Mouse (Mus musculus) heart, postnatal 10 days (tissue): ENCODE measurements at regions not wholly inside any gene's neighbourhood (a gene's known extent, or its start where the extent isn't known, plus 50 kb on each side); places are given as distances from the start of the nearest gene placed in this dataset.

Experiments
- DNase-seq, 2 experiments: peaks; one replicate each; pipeline ENCODE4 v3.0.0; 2021
- intact Hi-C: fragments of 180-260 bp; cut with DNase I; formaldehyde crosslinking; loops from one replicate; pipeline ENCODE4 v1.15.1; 2025

DNA sequence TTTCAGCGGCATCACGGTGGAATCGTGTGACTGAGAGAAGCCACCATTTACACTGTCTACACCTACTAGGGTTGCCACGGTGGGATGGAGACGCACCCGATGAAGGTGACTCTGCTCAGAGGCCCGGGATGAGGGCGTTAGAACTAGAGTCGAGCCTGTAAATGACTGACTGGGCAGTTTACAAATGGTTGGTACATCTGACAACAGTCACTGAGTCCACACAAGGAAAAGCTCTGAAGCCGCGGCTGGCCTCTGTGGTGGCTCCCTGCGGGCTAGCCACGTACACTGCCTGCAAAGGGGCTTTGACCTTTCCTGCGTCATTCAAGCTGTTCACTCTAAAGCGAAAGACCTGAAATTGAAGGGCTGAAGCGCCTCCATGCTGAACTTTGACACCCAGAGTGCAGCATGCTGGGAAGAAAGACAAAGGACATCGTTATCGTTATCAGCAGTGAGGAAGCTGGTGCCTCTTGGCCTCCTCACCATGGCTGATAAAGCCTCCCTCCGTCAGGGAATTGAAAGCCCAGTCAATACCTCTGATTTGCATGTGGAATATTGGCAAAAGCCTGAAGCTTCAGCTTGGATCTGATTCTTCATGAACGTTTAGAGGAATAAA, 462.1 kb upstream of the Arglu1 start:
- intact Hi-C loops: no loop called here
- DNase-seq: no peak

DNA sequence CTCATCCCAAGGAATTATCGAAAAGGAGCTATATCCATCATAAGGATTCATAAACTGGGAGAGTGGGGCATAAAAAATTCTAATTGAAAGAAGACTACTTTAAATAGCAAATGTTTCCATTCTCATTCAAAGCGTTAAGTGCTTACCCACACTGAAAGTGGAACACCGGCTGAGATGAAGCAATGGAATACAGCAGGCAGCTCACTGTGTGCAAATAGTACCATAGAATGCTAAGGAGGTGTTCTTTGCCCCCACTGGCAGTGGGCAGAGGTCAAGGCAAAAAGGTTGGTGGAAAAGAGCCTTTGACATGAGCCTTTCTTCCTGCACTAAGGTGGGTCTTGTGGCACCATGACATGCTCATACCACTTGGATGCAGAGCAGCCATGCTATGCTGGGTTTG, 454.0 kb upstream of the Arglu1 start:
- intact Hi-C loops: no loop called here
- DNase-seq: no peak

DNA sequence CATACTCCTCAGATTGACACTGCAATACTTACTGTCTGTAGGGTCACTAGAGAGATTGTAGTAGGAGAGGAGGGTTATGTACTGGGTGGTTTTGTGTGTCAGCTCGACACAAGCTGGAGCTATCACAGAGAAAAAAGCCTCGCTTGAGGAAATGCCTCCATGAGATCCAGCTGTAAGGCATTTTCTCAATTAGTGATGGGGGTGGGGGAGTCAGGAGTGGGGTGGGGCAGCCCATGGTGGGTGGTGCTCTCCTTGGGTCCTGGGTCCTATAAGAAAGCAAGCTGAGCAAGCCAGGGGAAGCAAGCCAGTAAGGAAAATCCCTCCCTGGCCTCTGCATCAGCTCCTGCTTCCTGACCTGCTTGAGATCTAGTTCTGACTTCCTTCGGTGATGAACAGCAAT, 449.5 kb upstream of the Arglu1 start:
- peak; percentile 8 to 13 for DNase-seq
- intact Hi-C loops: loop anchor here (5.0 kb wide), 1 partner anchor 82 kb away; no protein-coding TSS in a partner anchor

- DNase-seq: peak; percentile 74 to 76
- intact Hi-C loops: loop anchor here (5.0 kb wide), 1 partner anchor 82 kb away; no protein-coding TSS in a partner anchor
Observed at GRCm38 (mm10) chr8:9139059-9139620, 448.8 kb upstream of the Arglu1 start.

GRCm38 (mm10) chr8:9133758-9134157, 443.4 kb upstream of the Arglu1 start:
- DNase-seq: no peak
- intact Hi-C loops: no loop called here

- no peak for DNase-seq
- intact Hi-C loops: no loop called here
Observed at GRCm38 (mm10) chr8:9132612-9133218, 442.4 kb upstream of the Arglu1 start.

DNA sequence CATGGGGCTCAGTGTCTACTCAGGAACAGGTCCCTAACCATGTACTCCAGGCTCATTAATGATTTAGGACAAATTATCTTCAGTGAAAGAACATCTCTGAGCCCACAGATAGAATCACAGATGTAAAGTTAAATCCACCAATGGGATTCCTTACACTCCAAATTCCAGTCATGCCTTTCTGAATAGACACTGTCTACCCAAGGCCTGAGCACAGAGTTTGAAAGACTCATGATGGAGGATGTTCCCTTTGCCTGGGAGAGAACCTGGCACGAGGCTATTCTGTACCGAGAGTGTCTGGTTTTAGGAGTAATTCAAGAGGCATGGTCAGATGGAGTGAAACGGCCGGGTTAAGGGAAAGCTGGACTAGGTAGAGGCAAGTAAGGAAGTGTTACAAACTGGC, 440.9 kb upstream of the Arglu1 start:
- no peak for DNase-seq
- intact Hi-C loops: no loop called here

DNA sequence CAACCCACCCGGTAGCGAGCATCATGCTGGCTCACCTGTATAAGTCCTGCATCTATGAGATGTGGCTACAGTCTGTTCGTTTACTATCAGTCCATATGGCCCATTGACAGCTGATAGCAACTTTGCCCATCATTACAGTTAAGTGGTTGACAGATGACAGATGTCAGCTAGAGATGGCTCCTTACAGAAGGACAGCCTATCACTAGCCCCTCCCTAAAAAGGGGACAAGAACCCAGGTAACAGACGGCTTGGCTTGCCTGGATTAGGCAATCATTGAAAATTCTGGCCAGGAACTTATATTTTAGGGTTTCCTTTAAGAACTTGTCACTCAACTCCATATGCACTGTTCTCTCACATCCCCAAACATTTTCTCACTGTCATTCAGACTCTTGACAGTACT, 434.2 kb upstream of the Arglu1 start:
- no peak for DNase-seq
- intact Hi-C loops: no loop called here

DNA sequence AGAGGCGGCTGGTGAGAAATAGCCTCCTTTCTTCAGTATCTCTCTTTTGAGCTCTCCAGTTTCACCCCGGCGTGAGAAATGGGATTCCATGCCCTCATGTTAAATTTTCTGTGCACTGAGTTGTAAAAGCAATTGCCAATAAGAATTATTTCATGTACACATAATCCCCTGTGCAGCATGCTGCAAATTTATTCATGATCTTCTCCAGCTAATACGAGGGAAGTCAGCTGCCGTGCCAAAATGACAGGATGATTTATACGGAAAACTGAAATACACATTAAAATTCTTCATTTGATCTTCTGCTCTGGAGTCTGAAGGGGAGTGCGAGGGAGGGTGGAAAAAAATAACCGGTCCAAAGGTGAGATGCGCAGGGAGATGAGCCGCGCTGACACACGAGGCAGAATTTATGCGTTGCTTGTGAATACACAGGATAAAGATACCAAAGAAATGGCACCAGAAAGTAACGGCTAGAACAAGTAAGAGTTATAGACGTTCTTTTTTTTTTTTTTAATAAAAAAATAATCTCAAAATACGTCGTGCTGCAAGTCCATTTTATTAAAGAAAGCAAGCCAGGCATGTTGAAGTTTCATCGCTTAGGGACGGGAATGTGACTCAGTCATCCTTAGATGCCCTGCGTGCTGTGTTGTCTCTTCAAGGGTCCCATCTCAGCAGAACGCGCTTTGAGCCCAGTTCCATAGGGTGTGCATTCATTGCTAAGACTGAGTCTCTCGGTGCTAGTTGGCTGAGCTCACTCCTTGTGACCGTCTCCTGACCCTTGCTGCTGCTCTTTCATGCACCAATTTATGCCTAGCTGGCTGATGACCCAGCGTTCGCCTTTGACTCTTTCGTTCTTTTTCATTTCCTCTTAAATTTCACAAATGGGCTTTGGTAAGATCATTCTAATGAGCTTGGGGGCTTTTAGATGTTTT, 427.8 kb upstream of the Arglu1 start:
- intact Hi-C loops: no loop called here
- no peak for DNase-seq

GRCm38 (mm10) chr8:9095980-9096379, 405.7 kb upstream of the Arglu1 start:
- intact Hi-C loops: no loop called here
- peak; percentile 2 to 7 for DNase-seq

DNA sequence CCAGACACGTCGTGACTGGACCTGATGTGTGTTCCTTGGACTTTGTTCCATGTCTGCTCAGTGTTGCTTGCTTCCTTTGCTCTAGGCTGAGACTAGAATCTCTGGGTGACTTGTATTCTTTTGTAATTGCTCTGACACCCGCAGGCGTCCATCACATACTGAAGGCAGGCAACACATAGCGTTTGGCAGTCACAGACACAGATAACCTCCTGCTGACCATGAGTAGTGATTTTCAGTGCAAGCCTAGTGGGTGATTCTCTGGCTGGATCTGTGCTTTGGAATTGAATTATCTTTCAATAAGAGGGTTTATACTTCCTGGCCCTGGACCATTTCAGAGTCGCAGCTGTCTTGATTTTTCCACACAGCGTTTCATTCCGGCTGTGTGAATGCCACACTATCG, 403.7 kb upstream of the Arglu1 start:
- DNase-seq: peak; percentile 9 to 13
- intact Hi-C loops: no loop called here

- intact Hi-C loops: no loop called here
- DNase-seq: no peak
Observed at GRCm38 (mm10) chr8:9093356-9093755, 403.0 kb upstream of the Arglu1 start.

GRCm38 (mm10) chr8:9072724-9073123, 382.4 kb upstream of the Arglu1 start:
- no peak for DNase-seq

GRCm38 (mm10) chr8:9072286-9072685, 382.0 kb upstream of the Arglu1 start:
- no peak for DNase-seq
- intact Hi-C loops: no loop called here

More at GRCm38 (mm10) chr8:9072724-9073123, 382.4 kb upstream of the Arglu1 start:
- intact Hi-C loops: no loop called here

DNA sequence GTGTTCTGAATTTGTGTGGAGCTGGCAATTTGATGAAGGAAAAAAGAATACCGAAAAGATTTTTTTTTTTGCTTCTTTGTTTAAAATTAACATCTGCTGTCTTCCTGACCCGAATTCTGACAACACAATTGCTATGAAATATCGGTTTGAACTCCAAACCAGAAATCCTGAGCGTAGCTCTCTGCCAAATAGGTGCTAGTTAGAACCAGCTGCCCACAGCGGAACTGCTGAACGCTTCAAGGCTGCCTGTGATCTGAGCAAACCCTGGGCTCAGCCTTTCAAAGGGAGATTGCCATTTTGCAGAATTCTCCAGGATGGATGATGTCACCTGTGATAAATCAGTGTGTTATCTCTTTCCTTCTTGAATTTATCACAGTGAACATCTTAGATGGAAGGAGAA, 380.6 kb upstream of the Arglu1 start:
- no peak for DNase-seq
- intact Hi-C loops: no loop called here

DNA sequence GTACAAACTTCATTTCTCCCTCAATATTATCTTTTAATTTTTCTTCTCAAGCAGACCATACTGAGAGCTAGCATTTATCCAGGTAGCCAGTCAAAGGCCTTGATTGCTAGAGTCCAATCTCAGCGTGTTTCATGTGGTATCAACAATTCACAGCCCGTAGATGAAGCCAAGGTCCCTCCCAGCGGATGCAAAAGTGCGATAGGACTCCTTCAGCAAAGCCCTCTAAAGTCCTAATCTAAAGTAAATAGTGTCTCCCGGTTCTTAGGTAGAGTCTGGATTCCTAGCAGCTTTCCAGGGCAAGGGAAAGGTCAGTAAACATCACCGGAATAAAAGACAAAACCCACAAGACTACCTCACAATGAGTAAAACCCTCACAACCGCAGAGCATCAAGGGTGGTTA, 379.5 kb upstream of the Arglu1 start:
- intact Hi-C loops: no loop called here
- no peak for DNase-seq

DNA sequence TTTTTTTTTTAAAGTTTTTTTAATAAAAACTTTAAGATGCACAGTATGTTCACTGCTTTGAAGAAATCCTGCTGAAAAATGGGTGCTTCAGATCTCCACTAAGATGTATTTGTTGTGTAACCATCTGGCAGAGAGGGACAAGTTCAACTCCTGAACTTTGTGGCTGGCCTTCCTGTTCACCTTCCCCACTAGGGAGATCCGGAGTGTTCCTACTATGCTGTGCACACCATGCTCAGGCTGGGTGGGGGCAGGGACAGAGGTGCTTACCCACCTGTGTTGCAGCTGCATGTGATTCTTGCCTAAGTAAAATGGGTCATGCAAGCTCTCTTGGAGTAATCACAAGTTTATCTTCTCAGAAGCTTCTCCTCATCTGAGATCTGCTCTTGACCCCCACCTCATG, 377.4 kb upstream of the Arglu1 start:
- intact Hi-C loops: no loop called here
- DNase-seq: no peak

DNA sequence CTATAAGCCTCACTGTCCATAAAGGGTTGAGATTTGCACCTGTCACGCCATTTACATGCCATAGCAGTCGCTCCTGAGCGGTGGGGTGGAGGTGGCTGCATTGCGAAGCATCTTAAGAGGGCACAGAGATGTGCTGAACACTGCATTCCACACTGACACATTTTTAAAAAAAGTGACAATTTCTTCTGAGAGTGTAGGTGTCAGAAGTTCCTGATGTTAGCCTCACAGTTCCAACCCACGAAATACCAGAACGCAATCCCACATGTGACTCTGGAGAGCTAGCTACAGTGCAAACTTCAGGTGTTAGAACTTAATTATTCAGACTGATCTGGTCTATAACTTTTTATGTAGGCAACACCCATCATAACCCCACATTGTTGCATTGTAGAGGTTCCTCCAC, 369.8 kb upstream of the Arglu1 start:
- DNase-seq: no peak

DNA sequence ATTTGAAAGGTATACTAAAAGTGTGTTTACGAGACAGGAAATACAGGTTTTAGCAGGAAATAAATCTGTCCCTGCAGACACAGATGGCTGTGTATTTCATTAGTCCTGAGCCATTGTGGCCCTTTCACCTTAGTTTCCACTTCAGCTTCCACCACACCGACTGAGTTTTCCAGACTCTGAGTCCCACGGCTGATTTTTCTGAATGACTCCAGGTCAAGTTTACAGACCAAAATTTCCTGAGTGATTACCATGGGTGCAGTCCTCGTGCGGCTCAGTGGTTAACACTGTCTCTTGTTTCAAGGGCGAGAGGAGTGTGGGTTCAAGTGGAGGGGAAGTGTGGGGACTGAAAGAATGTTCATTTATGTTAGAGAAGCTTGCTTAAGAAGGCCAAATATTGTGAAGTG, 365.1 kb upstream of the Arglu1 start:
- intact Hi-C loops: loop anchor here (5.0 kb wide), 1 partner anchor 82 kb away; no protein-coding TSS in a partner anchor
- no peak for DNase-seq

More for the DNA sequence above, 369.8 kb upstream of the Arglu1 start:
- intact Hi-C loops: no loop called here

- DNase-seq: no peak
- intact Hi-C loops: loop anchor here (5.0 kb wide), 1 partner anchor 82 kb away; no protein-coding TSS in a partner anchor
Observed at GRCm38 (mm10) chr8:9054801-9055200, 364.5 kb upstream of the Arglu1 start.

DNA sequence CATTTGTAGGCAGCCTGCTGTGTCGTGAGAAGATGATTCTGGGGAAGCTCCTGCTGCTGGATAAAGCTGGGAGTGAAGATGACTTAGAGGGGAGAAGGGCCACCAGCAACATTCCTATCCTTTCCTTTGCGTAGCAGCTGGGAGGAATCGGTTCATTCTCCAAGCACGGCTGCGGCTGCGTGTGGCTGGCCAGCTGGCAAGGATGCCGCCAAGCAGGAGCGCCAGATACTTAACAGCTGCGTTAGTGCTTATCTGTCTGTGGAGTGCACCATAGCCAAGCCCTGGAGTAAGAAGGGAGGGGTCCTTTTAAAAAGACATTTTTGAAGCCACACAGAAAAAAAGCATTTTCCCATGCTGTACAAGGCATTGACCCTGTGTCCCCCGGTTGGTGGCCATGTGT, 361.4 kb upstream of the Arglu1 start:
- intact Hi-C loops: no loop called here
- peak; percentile 78 to 81 for DNase-seq
